Mouse (Mus musculus): ENCODE data around the gene Apaf1.

DNA sequence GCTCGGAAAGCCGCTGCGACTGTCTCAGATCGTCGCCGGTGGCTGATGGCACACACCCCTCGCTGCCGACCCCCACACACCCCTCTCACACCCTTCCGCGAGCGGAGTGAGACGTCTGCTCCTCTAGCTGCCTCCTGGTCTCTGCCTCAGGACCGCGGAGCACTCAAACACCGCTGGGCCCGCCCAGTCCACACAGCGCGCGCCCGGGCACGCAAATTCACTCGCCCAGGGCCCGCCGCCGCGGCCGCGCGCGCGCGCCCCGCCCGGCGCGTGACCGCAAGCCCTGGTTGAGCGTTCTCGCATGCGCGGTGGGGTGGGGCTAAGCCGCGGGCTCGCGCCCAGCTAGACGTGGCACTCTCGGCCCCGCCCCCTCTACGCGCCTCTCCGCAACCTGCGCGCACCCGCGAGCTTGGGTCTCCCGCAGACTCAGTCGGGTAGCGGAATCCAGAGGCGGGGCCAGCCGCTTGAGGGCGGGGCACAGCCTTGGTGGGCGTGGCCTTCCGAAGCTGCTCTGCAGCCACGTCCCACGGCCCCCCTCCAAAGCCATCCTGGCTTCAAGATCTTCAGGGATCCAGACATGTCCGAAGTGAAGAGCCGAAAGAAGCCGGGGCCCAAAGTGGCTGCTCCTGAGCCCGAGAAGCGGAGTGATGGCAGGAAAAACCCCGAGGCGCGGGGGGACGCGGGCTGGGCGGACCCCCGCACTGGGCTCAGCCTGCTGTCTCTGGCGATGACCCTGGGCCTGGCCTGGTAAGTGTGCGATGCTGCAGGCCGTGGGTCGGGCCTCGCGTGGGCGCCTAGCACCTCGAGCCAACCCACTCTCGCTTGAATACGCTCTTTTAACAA is at the start of gene Apaf1, which contains the start of gene Ikbip:
- TF ChIP-seq CTCF (IDR thresholded peaks at IDR 0.05; ENCODE audit: borderline replicate concordance, insufficient read depth, low read length) = no peak
- peak; percentile 98 for TF ChIP-seq POLR2A (IDR thresholded peaks at IDR 0.05; ENCODE audit: low read depth, low read length)
